Mouse (Mus musculus) ovary, adult 18-20 months (tissue): ENCODE results near the gene Rhof.

Experiments
- DNase-seq: peaks from one replicate; pipeline ENCODE4 v3.0.0; 2022; ENCODE audit warnings: low spot score, mixed read lengths

Rhof gene

GRCm38 (mm10) chr5:123132308-123133071, at the start of gene Rhof:
TSS of gene Rhof (minus strand) at chr5:123132692.
- DNase-seq, result peak; percentile 56

- no peak for DNase-seq
Observed at GRCm38 (mm10) chr5:123181536-123181935, 49.0 kb upstream of the Rhof start.

DNA sequence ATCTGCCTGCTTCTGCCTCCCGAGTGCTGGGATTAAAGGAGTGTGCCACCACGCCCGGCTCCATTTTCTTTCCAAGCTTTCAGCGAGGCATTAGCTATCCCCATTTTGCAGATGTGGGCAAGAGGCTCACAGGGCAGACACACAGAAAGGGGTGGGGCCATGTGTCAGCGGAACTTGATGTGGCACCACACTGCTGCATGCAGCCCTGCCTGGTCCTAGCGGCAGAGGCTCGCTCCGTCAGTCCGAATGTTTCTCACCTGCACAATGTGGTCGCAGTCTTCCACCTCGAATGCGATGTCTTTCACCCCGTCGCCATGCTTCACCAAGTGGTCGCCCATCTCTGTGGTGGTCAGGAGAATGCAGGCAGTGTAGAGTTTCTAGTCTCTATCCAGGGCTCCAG, 47.9 kb upstream of the Rhof start:
- DNase-seq, result no peak

GRCm38 (mm10) chr5:123178792-123179191, 46.3 kb upstream of the Rhof start:
- DNase-seq, result no peak

- DNase-seq, result peak; percentile 77
Observed at GRCm38 (mm10) chr5:123171646-123172350, 39.3 kb upstream of the Rhof start.

GRCm38 (mm10) chr5:123170365-123170764, 37.9 kb upstream of the Rhof start:
- DNase-seq, result no peak

DNA sequence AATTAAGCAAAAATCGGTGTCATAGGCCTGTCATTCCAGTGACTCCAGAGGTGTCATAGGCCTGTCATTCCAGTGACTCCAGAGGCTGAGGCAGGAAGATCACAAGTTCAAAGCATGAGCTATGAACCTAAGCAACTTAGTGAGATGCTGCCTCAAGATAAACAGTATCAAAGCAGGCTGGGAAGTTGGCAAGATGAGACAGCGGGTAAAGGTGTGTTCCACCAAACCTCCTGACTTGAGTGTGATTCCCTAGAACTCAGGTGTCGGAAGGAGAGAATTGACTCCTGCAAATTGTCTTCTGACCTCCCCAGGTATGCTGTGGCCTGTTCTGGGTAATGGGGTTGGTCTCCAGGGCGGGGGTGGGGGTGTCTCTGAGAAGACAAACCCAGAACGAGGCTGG, 36.8 kb upstream of the Rhof start, which contains the start of gene Psmd9:
TSS of gene Psmd9 (plus strand) at position 130 of the 400 bp plus-strand sequence.
- DNase-seq, result no peak

- DNase-seq, result no peak
Observed at GRCm38 (mm10) chr5:123167591-123167990, 35.1 kb upstream of the Rhof start.

DNA sequence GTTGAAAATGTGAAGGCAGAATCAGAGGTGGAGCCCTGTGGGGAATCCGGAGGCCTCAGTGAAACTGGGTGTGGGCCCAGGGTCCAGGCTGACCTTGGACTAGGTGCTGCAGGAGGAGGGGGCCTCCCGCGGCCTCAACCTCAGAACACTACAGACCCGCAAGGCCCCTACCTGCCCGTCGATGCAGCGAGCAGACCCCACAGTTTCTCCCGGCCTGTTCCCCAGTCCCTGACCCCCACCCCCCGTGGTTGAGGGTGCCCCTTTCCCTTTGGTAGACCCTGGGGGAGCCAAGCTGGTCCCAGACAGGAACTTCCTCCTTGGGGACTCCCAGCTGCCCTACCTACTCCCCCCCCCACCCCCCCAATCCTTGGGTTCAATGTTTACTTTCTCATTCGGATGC, 33.9 kb upstream of the Rhof start:
- no peak for DNase-seq

- no peak for DNase-seq
Observed at GRCm38 (mm10) chr5:123162942-123163341, 30.4 kb upstream of the Rhof start.

- peak; percentile 66 for DNase-seq
Observed at GRCm38 (mm10) chr5:123160341-123160740, 27.8 kb upstream of the Rhof start.

- no peak for DNase-seq
Observed at GRCm38 (mm10) chr5:123159866-123160265, 27.4 kb upstream of the Rhof start.

GRCm38 (mm10) chr5:123159446-123159845, 27.0 kb upstream of the Rhof start:
- DNase-seq, result peak; percentile 76

DNA sequence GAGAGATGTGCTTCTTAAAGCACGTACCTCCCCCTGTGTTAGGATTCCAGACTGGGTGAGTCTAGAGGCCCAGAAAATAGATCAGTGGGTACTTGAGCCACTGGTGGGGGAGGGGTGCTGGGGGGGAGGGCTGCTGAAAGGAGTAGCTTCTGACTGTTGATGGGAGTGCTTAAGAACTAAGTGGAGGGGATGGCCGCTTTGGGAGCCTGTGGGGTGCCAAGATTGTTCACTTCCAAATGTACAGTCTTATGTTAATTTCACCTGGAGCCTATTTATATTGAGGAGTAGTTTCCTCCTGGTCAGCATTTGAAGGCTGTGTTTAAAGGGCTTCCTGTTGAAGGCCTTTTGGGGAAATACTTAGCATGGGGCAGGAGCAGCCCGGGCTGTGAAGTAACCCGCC, 25.5 kb upstream of the Rhof start:
- no peak for DNase-seq

- no peak for DNase-seq
Observed at GRCm38 (mm10) chr5:123156763-123157162, 24.3 kb upstream of the Rhof start.

DNA sequence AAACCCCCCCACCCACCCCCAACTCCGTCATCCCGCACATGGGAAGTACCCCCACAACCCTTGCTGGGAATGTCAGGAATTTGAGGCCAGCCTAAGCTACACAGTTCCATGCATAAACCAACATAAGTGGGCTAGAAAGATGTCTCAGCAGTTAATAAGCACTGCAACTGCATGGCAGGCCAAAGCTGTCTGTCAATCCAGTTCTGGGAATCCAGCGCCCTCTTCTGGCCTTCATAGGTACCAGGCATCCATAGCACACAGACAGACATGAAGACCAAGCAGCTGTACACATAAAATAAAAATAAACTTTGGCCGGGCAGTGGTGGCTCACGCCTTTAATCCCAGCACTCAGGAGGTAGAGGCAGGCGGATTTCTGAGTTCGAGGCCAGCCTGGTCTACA, 22.9 kb upstream of the Rhof start:
- no peak for DNase-seq

DNA sequence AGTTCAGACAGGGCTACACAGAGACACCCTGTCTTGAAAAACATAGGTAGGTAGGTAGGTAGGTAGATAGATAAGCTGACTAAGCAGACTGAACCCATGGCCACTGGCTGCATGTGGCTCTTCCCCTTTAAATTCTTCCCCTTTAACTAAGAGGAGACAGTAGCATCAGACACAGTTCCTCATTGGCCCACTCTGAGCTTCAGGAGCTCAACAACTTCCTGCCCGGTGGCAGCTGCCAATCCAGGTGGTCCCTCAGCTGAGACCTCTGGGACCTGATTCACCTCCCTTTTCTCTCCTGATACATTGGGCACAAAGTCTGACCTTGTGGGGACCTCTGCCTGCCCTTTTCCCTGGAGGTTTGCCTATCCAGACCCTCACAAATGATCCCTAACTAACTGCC, 20.4 kb upstream of the Rhof start:
- DNase-seq, result no peak

DNA sequence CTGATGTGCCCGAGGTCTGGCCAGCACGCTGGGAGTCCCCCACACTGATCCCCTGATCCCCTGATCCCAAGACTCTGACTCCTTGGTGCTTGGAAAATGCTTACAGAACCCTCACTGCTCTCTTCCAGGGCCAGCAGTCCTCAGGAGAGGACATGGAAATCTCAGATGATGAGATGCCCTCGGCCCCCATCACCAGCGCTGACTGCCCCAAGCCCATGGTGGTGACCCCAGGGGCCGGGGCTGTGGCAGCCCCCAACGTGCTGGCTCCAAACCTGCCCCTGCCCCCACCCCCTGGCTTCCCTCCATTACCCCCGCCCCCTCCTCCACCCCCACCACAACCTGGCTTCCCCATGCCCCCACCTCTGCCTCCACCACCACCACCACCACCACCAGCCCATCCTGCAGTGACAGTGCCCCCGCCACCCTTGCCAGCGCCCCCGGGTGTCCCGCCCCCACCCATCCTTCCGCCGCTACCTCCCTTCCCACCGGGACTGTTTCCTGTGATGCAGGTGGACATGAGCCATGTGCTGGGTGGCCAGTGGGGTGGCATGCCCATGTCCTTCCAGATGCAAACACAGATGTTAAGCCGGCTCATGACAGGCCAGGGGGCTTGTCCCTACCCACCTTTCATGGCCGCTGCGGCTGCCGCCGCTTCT, 19.3 kb upstream of the Rhof start:
- no peak for DNase-seq

DNA sequence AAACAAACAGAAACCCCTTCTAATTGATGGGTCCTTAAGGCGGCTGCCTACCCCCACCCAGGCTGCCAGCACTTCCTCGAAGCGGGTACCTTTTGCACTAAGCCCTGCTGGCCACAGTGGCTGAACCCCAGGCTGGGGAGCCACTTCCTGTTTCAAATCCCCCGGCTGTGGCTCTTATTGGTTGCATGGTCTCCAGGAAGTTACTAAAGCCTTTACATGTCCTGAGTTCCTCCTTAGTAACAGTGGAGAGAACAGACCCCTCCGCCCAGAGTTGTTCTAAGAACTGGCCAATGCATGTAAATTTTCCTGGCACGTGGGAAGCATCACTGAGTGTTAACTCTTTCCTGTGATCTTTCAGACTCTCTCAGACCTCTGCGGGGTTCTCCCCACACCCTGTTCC, 18.6 kb upstream of the Rhof start:
- no peak for DNase-seq

DNA sequence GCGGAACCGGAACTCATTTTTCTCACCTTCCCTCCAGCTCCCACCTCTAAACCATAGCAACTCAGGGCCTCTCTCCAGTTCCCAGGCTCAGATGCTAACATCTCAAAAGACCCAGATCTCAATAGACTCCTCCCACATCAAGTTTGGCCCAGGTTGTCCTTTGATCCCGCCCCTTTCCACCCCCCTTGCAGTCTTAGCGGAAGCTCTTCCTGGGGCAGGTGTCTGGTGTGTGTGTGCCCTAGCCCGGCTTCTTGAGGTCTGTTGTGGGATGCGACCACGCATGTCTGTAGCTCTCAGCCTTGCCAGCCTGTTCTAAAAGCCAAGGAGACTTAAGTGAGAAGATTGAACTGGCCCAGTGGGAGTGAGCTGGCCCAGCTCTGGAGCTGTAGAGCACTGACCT, 18.1 kb upstream of the Rhof start:
- DNase-seq, result no peak

DNA sequence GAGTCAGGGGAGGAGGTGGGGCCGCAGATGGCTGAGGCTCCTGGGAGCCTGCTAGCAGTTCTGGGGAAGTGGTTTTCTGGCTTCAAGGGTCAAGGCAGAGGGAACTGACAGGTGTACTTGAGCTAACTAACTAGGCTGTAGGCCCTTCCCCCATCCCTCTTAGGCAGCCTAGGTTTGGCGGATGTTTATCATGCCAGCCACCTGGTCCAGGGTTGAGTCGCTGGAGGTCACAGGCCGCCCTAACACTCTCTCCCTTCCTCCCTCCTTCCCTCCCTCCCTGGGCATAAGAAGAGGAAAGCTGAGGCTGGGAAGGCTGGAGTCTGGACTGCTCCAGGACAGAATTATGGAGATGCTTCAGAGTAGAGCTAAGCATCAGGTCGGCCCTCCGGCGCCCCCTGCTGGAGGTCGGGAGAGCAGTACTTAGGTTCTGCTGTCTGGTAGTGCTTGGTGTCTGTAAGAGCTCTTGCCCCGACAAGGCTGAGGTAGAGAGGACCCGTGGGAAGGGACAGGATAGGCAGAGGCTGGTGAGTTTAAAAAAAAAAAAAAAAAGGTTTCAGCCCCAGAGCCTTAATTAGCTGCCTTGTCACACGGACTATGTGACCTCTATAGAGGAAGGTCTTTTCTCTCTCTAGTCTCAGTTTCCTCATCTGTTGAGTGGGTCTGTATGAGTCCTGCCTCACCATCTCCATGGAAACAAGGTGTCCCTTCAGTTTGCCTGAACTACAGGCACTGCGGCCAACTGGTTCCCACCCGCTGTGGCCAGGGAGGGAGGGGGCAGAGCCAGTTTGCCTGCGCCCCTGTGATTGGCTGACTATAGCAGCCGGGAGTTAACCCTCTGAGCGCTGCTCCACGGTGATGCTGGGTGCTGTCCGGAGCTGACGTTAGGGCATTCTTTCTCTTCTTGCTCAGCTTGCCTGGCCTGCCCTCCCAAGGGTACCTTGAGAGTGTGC, 17.2 kb upstream of the Rhof start:
- DNase-seq, result peak; percentile 77
